Mouse (Mus musculus) embryonic facial prominence, embryonic 11.5 days (tissue): Measurements from ENCODE around the gene Rbm20. TPM values are rescaled to one million over a fixed set of nuclear protein-coding genes. Genes with fewer than 3 reads are reported as not detected.
"Not testable (repeated sequence)": the region's sequence is repeated elsewhere in the genome, so short reads cannot be mapped to it uniquely, and the experiment has no call there.

Source experiments
- ATAC-seq: fragments of 200-750 bp; cut with Nextera tagmentation; replicated peaks from 2 replicates; pipeline ENCODE4 v1.8.0; 2017; ENCODE audit warnings: low read depth; ENCODE audit not compliant: insufficient number of reproducible peaks, low FRiP score, low TSS enrichment
- DNase-seq: peaks from one replicate; pipeline ENCODE4 v3.0.0-alpha.2; 2015; ENCODE audit warnings: low spot score
- H3K27ac ChIP-seq: fragments of 300-500 bp; sonication (generic); replicated peaks from 2 replicates; pipeline ENCODE4 v1.5.1; 2014; ENCODE audit warnings: mild to moderate bottlenecking, low read depth, low read length, control low read depth
- H3K27me3 ChIP-seq: fragments of 300-500 bp; sonication (generic); 2 replicates; pipeline ENCODE4 v1.6.1; 2014; ENCODE audit warnings: mild to moderate bottlenecking, low read length, moderate library complexity, mixed read lengths; ENCODE audit not compliant: control insufficient read depth, insufficient read depth
- H3K36me3 ChIP-seq: fragments of 300-500 bp; sonication (generic); replicated peaks from 2 replicates; pipeline ENCODE4 v1.6.1; 2014; ENCODE audit warnings: low read depth, mild to moderate bottlenecking, low read length, moderate library complexity, mixed read lengths; ENCODE audit not compliant: control insufficient read depth, insufficient read depth
- H3K4me1 ChIP-seq: fragments of 300-500 bp; sonication (generic); 2 replicates; pipeline ENCODE4 v1.6.1; 2014; ENCODE audit warnings: low read length, mixed read lengths; ENCODE audit not compliant: control insufficient read depth, insufficient read depth
- H3K4me2 ChIP-seq: fragments of 300-500 bp; sonication (generic); 2 replicates; pipeline ENCODE4 v1.6.1; 2014; ENCODE audit warnings: low read depth, mild to moderate bottlenecking, control low read depth, low read length, moderate library complexity
- H3K4me3 ChIP-seq: fragments of 300-500 bp; sonication (generic); 2 replicates; pipeline ENCODE4 v1.5.1; 2014; ENCODE audit warnings: low read depth, low read length, control low read depth
- H3K9ac ChIP-seq: fragments of 300-500 bp; sonication (generic); replicated peaks from 2 replicates; pipeline ENCODE4 v1.6.1; 2014; ENCODE audit warnings: mild to moderate bottlenecking, control low read depth, low read length
- H3K9me3 ChIP-seq: fragments of 300-500 bp; sonication (generic); replicated peaks from 2 replicates; pipeline ENCODE4 v1.6.1; 2016; ENCODE audit warnings: mild to moderate bottlenecking, low read length, inconsistent platforms, mixed read lengths; ENCODE audit not compliant: control insufficient read depth
- WGBS: fragments of 180-500 bp; shearing (Covaris S2); extraction: QIAGEN DNeasy Blood & Tissue Kit; methylation state at CpG from one replicate; pipeline ENCODE4 v1.1.7; 2014; 5-methylcytosine and 5-hydroxymethylcytosine counted together
- polyA plus RNA-seq: library from polyadenylated mRNA; unstranded; fragments of >200 nt; fragmentation: Nextera tagmentation; extraction: Ambion mirVana; gene quantifications from 2 replicates; pipeline ENCODE4 v1.2.1, GENCODE M21; 2014

The Rbm20 gene
- polyA plus RNA-seq, 1 experiment from 2014 or later, result 1.1 TPM

DNA sequence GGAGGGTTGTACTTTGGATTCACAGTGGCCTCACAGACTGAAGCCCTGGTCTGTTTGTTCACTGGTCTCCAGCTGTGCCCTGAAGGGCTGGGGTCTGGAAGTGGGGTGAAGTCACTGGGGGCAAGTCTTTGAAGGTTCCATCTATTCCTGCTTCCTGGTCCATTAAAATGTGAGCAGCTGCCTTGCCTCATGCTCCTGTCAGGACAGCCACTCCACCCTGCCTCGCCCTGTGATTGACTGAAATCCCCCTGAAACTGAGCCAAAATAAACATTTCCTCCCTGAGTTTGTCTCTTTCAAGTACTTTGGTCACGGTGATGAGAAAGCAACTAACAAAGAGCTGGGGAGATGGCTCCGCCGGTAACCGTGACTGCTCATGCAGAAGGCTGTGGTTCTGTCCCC, 27.3 kb upstream of the Rbm20 start:
- no peak for DNase-seq
- Histone ChIP-seq H3K9ac (no peak overlapping the region), H3K27ac (no peak overlapping the region), H3K9me3 (no peaks in the 10 kb centered on the region), H3K4me1 (no peaks in the 10 kb centered on the region), H3K27me3 (no peaks in the 10 kb centered on the region), H3K4me3 (no peak overlapping the region), H3K36me3 (no peaks in the 10 kb centered on the region; the same call in none of the 2 replicates), H3K4me2 (no peak overlapping the region)
- 60% methylated on average over 5 of the region's 5 CpGs for WGBS
- ATAC-seq, result no peak

DNA sequence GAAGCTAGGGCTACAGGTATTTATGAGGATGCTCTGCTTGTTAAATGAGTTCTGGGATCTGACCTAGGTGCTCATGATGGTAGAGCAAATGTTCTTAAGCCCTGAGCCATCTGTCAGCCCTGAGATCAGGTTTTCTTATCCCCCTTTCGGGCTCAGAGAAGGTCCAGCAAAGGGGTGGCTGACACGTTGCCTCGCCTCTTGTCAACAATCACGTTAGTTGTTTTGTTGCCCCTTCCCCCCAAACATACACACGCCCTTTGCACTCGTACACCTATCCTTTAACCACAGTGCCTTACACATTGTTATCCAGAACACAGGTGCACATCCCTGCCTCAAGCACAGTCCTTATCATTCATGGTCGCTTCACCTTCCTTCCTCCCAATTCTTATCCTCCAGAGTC, 26.2 kb upstream of the Rbm20 start:
- Histone ChIP-seq H3K4me2 (no peak overlapping the region), H3K9ac (no peak overlapping the region), H3K9me3 (no peaks in the 10 kb centered on the region), H3K27me3 (no peaks in the 10 kb centered on the region), H3K4me3 (no peak overlapping the region), H3K4me1 (no peaks in the 10 kb centered on the region), H3K36me3 (no peaks in the 10 kb centered on the region; the same call in 1 of the 2 replicates), H3K27ac (no peak overlapping the region)
- ATAC-seq (no peak), DNase-seq (no peak)
- 84% methylated on average over 7 of the region's 7 CpGs for WGBS

DNA sequence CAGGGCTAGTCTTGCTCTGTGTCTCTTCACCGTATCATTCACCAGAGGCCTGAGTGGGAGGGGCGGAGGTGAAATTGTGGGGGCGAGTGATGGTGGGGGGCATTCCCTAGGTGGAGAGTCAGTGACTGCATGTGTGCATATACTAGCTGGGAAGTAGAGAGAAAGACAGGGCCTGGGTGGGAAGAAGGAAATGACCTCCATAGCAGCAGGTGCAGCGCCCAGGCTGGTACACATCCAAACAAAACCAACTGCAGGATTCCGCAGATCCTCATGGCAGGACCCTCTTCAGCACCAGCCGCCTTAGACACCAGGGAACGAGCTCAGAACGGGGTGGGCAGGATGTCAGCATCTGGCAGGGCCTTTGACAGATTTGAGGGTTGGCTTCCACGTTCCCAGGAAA, 24.8 kb upstream of the Rbm20 start:
- no peak for DNase-seq
- Histone ChIP-seq H3K27me3 (no peaks in the 10 kb centered on the region), H3K4me2 (no peak overlapping the region), H3K27ac (no peak overlapping the region), H3K4me1 (no peaks in the 10 kb centered on the region), H3K9me3 (no peaks in the 10 kb centered on the region), H3K4me3 (no peak overlapping the region), H3K36me3 (no peaks in the 10 kb centered on the region), H3K9ac (no peak overlapping the region)
- ATAC-seq, result no peak; the same call in 1 of the 2 replicates
- 67% methylated on average over 9 of the region's 9 CpGs for WGBS

- Histone ChIP-seq H3K4me2 (no peak overlapping the region), H3K4me3 (no peak overlapping the region), H3K4me1 (no peaks in the 10 kb centered on the region), H3K27ac (no peak overlapping the region), H3K9ac (no peak overlapping the region), H3K27me3 (no peaks in the 10 kb centered on the region), H3K9me3 (no peaks in the 10 kb centered on the region), H3K36me3 (no peaks in the 10 kb centered on the region)
- DNase-seq (peak; percentile 27), ATAC-seq (0 out of 2 replicates have a peak, but pooled peaks have one; percentile 36)
- WGBS, result 72% methylated on average over 20 of the region's 20 CpGs
Observed at GRCm38 (mm10) chr19:53653624-53654467, 23.3 kb upstream of the Rbm20 start.

GRCm38 (mm10) chr19:53656443-53656842, 20.7 kb upstream of the Rbm20 start:
- H3K36me3 ChIP-seq, H3K4me2 ChIP-seq, H3K9me3 ChIP-seq, DNase-seq, H3K27ac ChIP-seq, H3K27me3 ChIP-seq, H3K4me1 ChIP-seq, H3K9ac ChIP-seq, ATAC-seq, H3K4me3 ChIP-seq: not testable (repeated sequence)
- 88% methylated on average over 11 of the region's 11 CpGs for WGBS

DNA sequence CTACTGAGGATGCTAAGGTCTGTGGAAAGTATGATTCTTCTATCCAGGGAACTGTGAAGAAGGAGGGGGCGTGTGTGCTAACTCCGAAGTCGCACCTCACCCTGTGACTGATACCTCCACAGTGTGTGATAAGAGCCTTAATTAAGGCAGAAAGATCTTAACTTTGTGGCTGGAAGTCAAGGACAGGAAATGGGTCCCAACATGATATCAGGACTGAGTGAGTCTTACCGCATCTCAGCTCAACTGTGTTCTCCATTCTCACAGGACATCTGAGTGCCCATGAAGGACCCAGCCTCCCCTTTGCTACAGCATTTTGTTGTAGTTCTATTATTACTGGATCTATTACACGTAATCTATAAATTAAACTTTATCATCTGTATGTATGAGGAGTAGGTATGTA, 19.7 kb upstream of the Rbm20 start:
- Histone ChIP-seq H3K27ac (no peak overlapping the region), H3K36me3 (no peaks in the 10 kb centered on the region), H3K9ac (no peak overlapping the region), H3K27me3 (no peaks in the 10 kb centered on the region), H3K4me1 (no peaks in the 10 kb centered on the region), H3K4me2 (no peak overlapping the region), H3K4me3 (no peak overlapping the region), H3K9me3 (no peaks in the 10 kb centered on the region)
- DNase-seq, result no peak
- ATAC-seq, result no peak
- 83% methylated on average over 5 of the region's 5 CpGs for WGBS

DNA sequence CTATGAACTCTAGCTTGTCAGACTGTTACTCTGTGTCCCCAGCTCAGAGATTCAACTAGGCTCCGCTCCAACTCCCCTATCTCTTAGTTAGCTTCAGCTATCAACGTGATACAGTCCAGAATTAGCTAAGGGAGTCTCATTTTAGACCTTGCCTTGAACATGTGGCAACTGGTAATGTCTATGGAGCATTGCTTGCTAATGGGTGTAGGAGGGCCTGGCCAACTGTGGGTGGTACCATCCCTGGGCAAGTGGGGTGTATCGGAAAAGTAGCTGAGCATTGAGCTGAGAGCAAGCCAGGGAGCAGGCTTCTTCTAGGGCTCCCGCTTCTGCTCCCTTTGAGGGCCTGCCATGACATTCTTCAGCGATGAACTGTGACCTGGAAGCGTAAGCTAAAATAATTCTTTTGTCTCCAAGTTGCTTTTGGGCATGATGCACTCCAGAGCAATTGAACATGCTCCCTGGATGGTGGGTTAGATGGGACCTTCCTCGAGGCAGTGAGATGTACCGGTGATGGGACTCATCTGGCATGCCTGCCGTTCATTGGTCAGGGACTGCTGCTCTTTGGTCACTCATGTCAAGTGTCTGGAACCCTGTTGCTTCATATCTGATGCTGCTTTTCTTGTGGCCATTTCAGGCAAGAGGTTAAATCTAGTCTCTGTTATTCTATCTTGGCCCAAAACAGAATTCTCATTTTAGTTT, 16.2 kb upstream of the Rbm20 start:
- Histone ChIP-seq H3K9me3 (no peaks in the 10 kb centered on the region), H3K4me2 (no peak overlapping the region), H3K27ac (no peak overlapping the region), H3K4me3 (no peak overlapping the region), H3K27me3 (no peaks in the 10 kb centered on the region), H3K9ac (no peak overlapping the region), H3K36me3 (no peaks in the 10 kb centered on the region), H3K4me1 (no peaks in the 10 kb centered on the region)
- WGBS, result 81% methylated on average over 9 of the region's 9 CpGs
- DNase-seq (no peak), ATAC-seq (no peak)
